ENCODE assay signal across 18 mouse cellular contexts in genomic region chrX:10787057-10787456, GRCm38 (mm10).
DNase-seq lines count a peak whose midpoint lies in the region; ATAC-seq and TF ChIP-seq lines count a peak whose summit lies in the region.
"Had no signal": no experiment of that assay in that cellular context is flagged by ENCODE, and none has a peak within 500 bp of the region (broad histone marks: within the 10 kb centered on the region; RNA-seq: fewer than 3 reads in every experiment).

No protein-coding gene starts in this region.

- H3K4me2 ChIP-seq in lung, embryonic 14.5 days: no peak overlapping the region
- H3K4me2 ChIP-seq: embryonic facial prominence, embryonic 15.5 days; intestine, embryonic 15.5 days; neural tube, embryonic 15.5 days; stomach, embryonic 15.5 days had no signal

- TF ChIP-seq EP300 in MEL (IDR thresholded peaks at IDR 0.05; ENCODE audit: low read depth in 1 of 2, low read length in 2 of 2): no peak

- no peaks in the 10 kb centered on the region for H3K79me2 ChIP-seq in MEL (ENCODE audit: control insufficient read depth, insufficient read depth, low read length, poor library complexity)

- H3K27me3 ChIP-seq in lung, embryonic 14.5 days (ENCODE audit: insufficient read depth, low read length): no peaks in the 10 kb centered on the region
- no peaks in the 10 kb centered on the region; a peak in 1 of 4 replicates for H3K27me3 ChIP-seq in MEL (ENCODE audit: control insufficient read depth in 1 of 2, insufficient read depth in 2 of 2, low read length in 2 of 2)
- H3K27me3 ChIP-seq: embryonic facial prominence, embryonic 15.5 days; intestine, embryonic 15.5 days; neural tube, embryonic 15.5 days; stomach, embryonic 15.5 days had no signal

- H3K27ac ChIP-seq in lung, embryonic 14.5 days (ENCODE audit: low read depth): no peak overlapping the region
- no peak overlapping the region for H3K27ac ChIP-seq in MEL (ENCODE audit: control insufficient read depth, low read depth, low read length)
- H3K27ac ChIP-seq: embryonic facial prominence, embryonic 15.5 days; intestine, embryonic 15.5 days; limb, embryonic 10.5 days; neural tube, embryonic 15.5 days; stomach, embryonic 15.5 days had no signal

- no peak overlapping the region for H3K4me3 ChIP-seq in lung, embryonic 14.5 days (ENCODE audit: low read depth, low read length)
- H3K4me3 ChIP-seq in MEL (ENCODE audit: control insufficient read depth in 1 of 2, insufficient read depth in 1 of 2, low read depth in 2 of 2, low read length in 2 of 2): no peak overlapping the region
- H3K4me3 ChIP-seq: embryonic facial prominence, embryonic 15.5 days; intestine, embryonic 15.5 days; limb, embryonic 10.5 days; neural tube, embryonic 15.5 days; stomach, embryonic 15.5 days had no signal

- peak; percentile 12; the same call in 1 of the 2 replicates for TF ChIP-seq CTCF in lung, embryonic 14.5 days (IDR thresholded peaks at IDR 0.05; ENCODE audit: low read depth)
- TF ChIP-seq CTCF in MEL (IDR thresholded peaks at IDR 0.05 in 2 of 3, conservative IDR thresholded peaks at IDR 0.05 in 1 of 3; ENCODE audit: control insufficient read depth in 1 of 3, insufficient read depth in 1 of 3, low read depth in 2 of 3, low read length in 3 of 3, poor library complexity in 1 of 3, severe bottlenecking in 1 of 3): peak; percentile 35 to 56 (median 45); a peak in 5 of 6 replicates

- no peak for DNase-seq in lung, embryonic 14.5 days
- no peak for DNase-seq in lung, postnatal 10 days
- DNase-seq in MEL (ENCODE audit: low read depth, low spot score): peak; percentile 53
- peak; percentile 13 for DNase-seq in c-Kit-positive CD71-positive TER-119-negative erythroid progenitor cells, embryonic 14.5 days (ENCODE audit: low read depth)
- peak; percentile 10 for DNase-seq in thymus, postnatal 14 days
- DNase-seq in frontal cortex, postnatal 14 days (ENCODE audit: low spot score in 2 of 2): no peak
- DNase-seq in lung, adult 18-20 months: no peak
- DNase-seq: adrenal gland, postnatal 36 days; cerebellum, postnatal 25 days; forebrain, postnatal 0 days; heart, postnatal 36 days; lung, postnatal 36 days had no signal

- H3K36me3 ChIP-seq in lung, embryonic 14.5 days (ENCODE audit: insufficient read depth): no peaks in the 10 kb centered on the region
- no peaks in the 10 kb centered on the region for H3K36me3 ChIP-seq in MEL (ENCODE audit: control insufficient read depth in 1 of 2, insufficient read depth in 2 of 2, low read length in 2 of 2)
- H3K36me3 ChIP-seq: embryonic facial prominence, embryonic 15.5 days; intestine, embryonic 15.5 days; limb, embryonic 10.5 days; neural tube, embryonic 15.5 days; stomach, embryonic 15.5 days had no signal

- TF ChIP-seq RAD21 in MEL (IDR thresholded peaks at IDR 0.05; ENCODE audit: low read depth, low read length): peak; percentile 49

- 90% methylated on average over 2 of the region's 2 CpGs for WGBS in lung, embryonic 14.5 days

- no peak overlapping the region for H3K9ac ChIP-seq in lung, embryonic 14.5 days
- no peak overlapping the region for H3K9ac ChIP-seq in MEL (ENCODE audit: control insufficient read depth, low read depth, low read length, poor library complexity, severe bottlenecking)
- H3K9ac ChIP-seq: embryonic facial prominence, embryonic 15.5 days; forebrain, postnatal 0 days; intestine, embryonic 15.5 days; neural tube, embryonic 15.5 days; stomach, embryonic 15.5 days had no signal

- no peaks in the 10 kb centered on the region; the same call in 1 of the 2 replicates for H3K9me3 ChIP-seq in lung, embryonic 14.5 days (ENCODE audit: low read depth, low read length)
- no peaks in the 10 kb centered on the region for H3K9me3 ChIP-seq in MEL (replicated peaks; ENCODE audit: insufficient read depth, low read length)
- H3K9me3 ChIP-seq: embryonic facial prominence, embryonic 15.5 days; intestine, embryonic 15.5 days; limb, embryonic 10.5 days; neural tube, embryonic 15.5 days; stomach, embryonic 15.5 days had no signal

- ATAC-seq in lung, embryonic 14.5 days (ENCODE audit: insufficient read depth): no peak
- ATAC-seq: forebrain, postnatal 0 days; intestine, embryonic 15.5 days; midbrain, embryonic 16.5 days had no signal

- no peak for TF ChIP-seq POLR2A in MEL (IDR thresholded peaks at IDR 0.05; ENCODE audit: control insufficient read depth in 1 of 2, insufficient read depth in 1 of 2, low read depth in 1 of 2, low read length in 2 of 2, poor library complexity in 1 of 2)

- no peaks in the 10 kb centered on the region for H3K4me1 ChIP-seq in lung, embryonic 14.5 days (ENCODE audit: insufficient read depth)
- H3K4me1 ChIP-seq in MEL (ENCODE audit: control insufficient read depth in 1 of 2, insufficient read depth in 2 of 2, low read length in 2 of 2): no peaks in the 10 kb centered on the region
- H3K4me1 ChIP-seq: embryonic facial prominence, embryonic 15.5 days; intestine, embryonic 15.5 days; limb, embryonic 10.5 days; neural tube, embryonic 15.5 days; stomach, embryonic 15.5 days had no signal

TF ChIP-seq in MEL, 35 proteins besides CTCF, POLR2A, EP300 and RAD21:
- TF ChIP-seq E2F4 (IDR thresholded peaks at IDR 0.05; ENCODE audit: borderline replicate concordance, low read depth, low read length): no peak
- TF ChIP-seq SMC3 (IDR thresholded peaks at IDR 0.05; ENCODE audit: low read depth, low read length): peak; percentile 77
- peak; percentile 59 for TF ChIP-seq ZC3H11A (IDR thresholded peaks at IDR 0.05; ENCODE audit: low read depth, low read length)

Comparison
In these comparisons a context has a peak if more than half of its experiments do, and no peak if none do; other contexts are left out.
1. DNase-seq: peak in MEL (single experiment), c-Kit-positive CD71-positive TER-119-negative erythroid progenitor cells, embryonic 14.5 days (single experiment) and thymus, postnatal 14 days (single experiment); none in lung, embryonic 14.5 days (single experiment), lung, postnatal 10 days (single experiment), frontal cortex, postnatal 14 days (0 of 2) and lung, adult 18-20 months (0 of 2).